Mouse (Mus musculus): ENCODE measurements at regions not wholly inside any gene's neighbourhood (a gene's known extent, or its start where the extent isn't known, plus 50 kb on each side); places are given as distances from the start of the nearest gene placed in this dataset.

DNA sequence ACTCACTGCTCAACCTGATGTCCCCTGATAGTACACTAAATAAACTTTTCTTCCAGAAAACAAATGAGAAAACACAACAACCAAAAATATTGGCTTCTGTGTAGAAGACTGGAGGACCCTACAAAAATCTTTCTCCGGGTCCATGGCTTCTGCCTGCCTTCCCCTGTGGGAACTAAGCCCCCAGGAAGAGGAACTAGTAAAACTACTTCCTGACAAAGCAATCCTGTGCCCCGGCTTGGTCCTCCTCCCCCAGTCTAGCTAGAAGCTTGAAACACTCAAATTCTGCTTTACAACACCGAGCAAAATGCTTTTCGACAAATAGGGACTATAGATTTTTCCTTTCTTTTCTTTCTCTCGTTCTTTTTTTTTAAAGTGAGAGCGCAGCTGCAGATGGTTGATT lies 51.3 kb upstream of the Mki67 start:
- Histone ChIP-seq H3K4me3 (ENCODE audit: low read length) (no peak overlapping the region), H3K27ac (no peak overlapping the region), H3K9me3 (ENCODE audit: low read length) (no peaks in the 10 kb centered on the region), H3K27me3 (ENCODE audit: insufficient read depth, low read length) (no peaks in the 10 kb centered on the region), H3K4me2 (ENCODE audit: low read depth, low read length) (no peak overlapping the region), H3K4me1 (ENCODE audit: insufficient read depth, low read length) (no peaks in the 10 kb centered on the region; the same call in 1 of the 2 replicates), H3K36me3 (ENCODE audit: insufficient read depth, low read length) (no peaks in the 10 kb centered on the region), H3K9ac (replicated peaks; ENCODE audit: low read length) (no peak overlapping the region)
- no peak for TF ChIP-seq CTCF (IDR thresholded peaks at IDR 0.05; ENCODE audit: low read depth)
- no peak for DNase-seq (ENCODE audit: low spot score)
- 68% methylated on average over 6 of the region's 6 CpGs for WGBS
- ATAC-seq, result no peak

DNA sequence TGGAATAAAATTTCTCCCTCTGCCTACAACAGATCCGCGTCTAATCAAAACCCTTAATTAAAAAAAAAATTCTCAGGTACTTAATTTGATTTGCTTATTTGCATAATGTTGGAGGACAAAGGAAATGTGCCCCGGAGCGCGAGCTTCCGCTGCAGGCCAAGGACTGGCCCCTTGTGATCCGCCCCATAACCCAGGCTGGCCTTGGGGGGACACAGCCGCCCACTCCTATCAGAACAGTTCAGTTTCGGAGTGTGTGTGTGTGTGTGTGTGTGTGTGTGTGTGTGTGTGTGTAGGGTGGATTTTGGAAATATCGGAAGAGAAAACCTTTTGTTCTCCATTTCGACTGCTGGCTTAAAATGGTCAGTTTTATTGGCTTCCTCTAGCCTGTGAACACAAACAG lies 51.9 kb upstream of the Mki67 start:
- Histone ChIP-seq H3K9ac (replicated peaks; ENCODE audit: low read length) (no peak overlapping the region), H3K27me3 (ENCODE audit: insufficient read depth, low read length) (no peaks in the 10 kb centered on the region), H3K4me1 (ENCODE audit: insufficient read depth, low read length) (no peaks in the 10 kb centered on the region; the same call in 1 of the 2 replicates), H3K27ac (no peak overlapping the region), H3K9me3 (ENCODE audit: low read length) (no peaks in the 10 kb centered on the region), H3K36me3 (ENCODE audit: insufficient read depth, low read length) (no peaks in the 10 kb centered on the region), H3K4me2 (ENCODE audit: low read depth, low read length) (no peak overlapping the region), H3K4me3 (ENCODE audit: low read length) (no peak overlapping the region)
- no peak for TF ChIP-seq CTCF (IDR thresholded peaks at IDR 0.05; ENCODE audit: low read depth)
- no peak for ATAC-seq
- 68% methylated on average over 11 of the region's 11 CpGs for WGBS
- no peak for DNase-seq (ENCODE audit: low spot score)

DNA sequence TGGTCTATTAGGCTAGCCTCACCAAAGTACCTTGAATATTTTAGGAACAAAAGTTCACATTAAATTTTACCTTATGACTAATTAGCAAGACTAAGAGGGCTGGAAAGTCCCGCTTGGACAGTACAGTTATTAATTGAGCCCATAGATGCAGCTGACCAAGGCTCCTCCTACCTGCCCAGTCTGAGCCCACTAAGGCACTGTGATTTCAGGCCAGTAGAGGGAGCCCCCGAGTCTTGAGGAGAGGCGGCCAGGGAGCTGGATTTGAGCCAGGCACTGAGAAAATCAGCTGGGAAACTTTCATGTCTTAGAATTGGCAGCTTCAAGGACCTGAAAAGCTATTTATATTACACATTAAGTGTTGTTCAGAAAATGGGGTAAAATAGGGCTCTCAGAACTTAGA lies 52.4 kb upstream of the Mki67 start:
- Histone ChIP-seq H3K4me2 (ENCODE audit: low read depth, low read length) (no peak overlapping the region), H3K27ac (no peak overlapping the region), H3K36me3 (ENCODE audit: insufficient read depth, low read length) (no peaks in the 10 kb centered on the region), H3K4me3 (ENCODE audit: low read length) (no peak overlapping the region), H3K4me1 (ENCODE audit: insufficient read depth, low read length) (no peaks in the 10 kb centered on the region; the same call in 1 of the 2 replicates), H3K9ac (replicated peaks; ENCODE audit: low read length) (no peak overlapping the region), H3K27me3 (ENCODE audit: insufficient read depth, low read length) (no peaks in the 10 kb centered on the region), H3K9me3 (ENCODE audit: low read length) (no peaks in the 10 kb centered on the region)
- WGBS, result 5% methylated on average over 3 of the region's 3 CpGs
- peak; percentile 86 for TF ChIP-seq CTCF (IDR thresholded peaks at IDR 0.05; ENCODE audit: low read depth)
- DNase-seq (ENCODE audit: low spot score) (peak; percentile 94), ATAC-seq (peak; percentile 63)

DNA sequence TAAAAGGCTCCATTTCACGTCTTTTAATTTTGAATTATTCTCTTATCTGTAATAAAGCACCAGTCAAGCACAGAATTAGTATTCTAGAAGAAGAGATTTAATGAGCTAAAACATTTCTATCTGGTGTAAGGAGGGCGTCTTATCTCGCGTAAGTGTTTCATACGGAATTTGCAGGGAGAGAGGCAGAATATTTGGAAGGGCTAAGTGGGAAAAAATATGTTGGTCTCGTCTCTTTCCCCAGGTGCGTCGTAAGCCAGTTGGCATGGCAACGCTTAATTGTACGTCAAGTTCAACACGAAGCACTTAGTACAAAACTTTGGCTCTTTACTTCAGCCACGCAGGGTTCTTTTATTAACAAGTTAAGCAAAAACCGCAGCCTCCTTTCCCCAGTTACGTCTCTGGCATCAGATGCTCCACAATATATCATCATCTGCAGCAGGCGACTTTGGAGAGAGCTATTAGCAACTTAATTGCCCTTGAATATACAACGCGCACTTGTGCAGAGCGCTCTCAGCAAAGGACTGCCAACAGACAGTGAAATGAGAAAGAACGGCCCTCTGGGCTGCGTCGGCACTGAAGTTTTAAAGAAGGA lies 53.0 kb upstream of the Mki67 start:
- no peaks in the 10 kb centered on the region for H3K9me3 ChIP-seq (ENCODE audit: low read length)
- peak; percentile 51 for DNase-seq (ENCODE audit: low spot score)

DNA sequence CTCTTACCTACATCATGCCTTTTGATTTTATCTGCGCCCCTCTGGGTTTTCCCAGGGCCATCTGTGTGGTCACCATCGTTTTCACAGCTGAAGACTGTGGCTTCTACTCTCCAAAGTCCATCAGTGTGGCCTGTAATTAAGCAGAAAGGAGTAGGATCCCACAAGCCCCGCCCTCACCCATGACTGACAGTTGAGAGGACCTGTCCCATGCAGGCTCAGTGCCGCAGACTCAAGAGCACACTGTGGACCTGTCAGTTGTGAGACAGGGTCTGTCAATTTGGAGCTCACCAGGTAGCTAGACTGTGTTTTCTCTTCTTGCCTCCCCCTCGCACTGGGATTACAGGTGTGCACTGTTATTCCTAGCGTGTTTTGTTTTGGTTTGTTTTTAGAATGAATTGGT lies 53.9 kb upstream of the Mki67 start:
- Histone ChIP-seq H3K4me3 (ENCODE audit: low read length) (no peak overlapping the region), H3K36me3 (ENCODE audit: insufficient read depth, low read length) (no peaks in the 10 kb centered on the region), H3K4me1 (ENCODE audit: insufficient read depth, low read length) (no peaks in the 10 kb centered on the region; the same call in 1 of the 2 replicates), H3K27ac (no peak overlapping the region), H3K4me2 (ENCODE audit: low read depth, low read length) (no peak overlapping the region), H3K27me3 (ENCODE audit: insufficient read depth, low read length) (no peaks in the 10 kb centered on the region), H3K9ac (replicated peaks; ENCODE audit: low read length) (no peak overlapping the region), H3K9me3 (ENCODE audit: low read length) (no peaks in the 10 kb centered on the region)
- TF ChIP-seq CTCF (IDR thresholded peaks at IDR 0.05; ENCODE audit: low read depth), result no peak
- no peak for ATAC-seq
- DNase-seq (ENCODE audit: low spot score), result no peak
- 66% methylated on average over 6 of the region's 6 CpGs for WGBS

More for the DNA sequence above, 53.0 kb upstream of the Mki67 start:
- Histone ChIP-seq H3K4me1 (ENCODE audit: insufficient read depth, low read length) (no peaks in the 10 kb centered on the region; the same call in 1 of the 2 replicates), H3K27ac (no peak overlapping the region), H3K36me3 (ENCODE audit: insufficient read depth, low read length) (no peaks in the 10 kb centered on the region), H3K4me2 (ENCODE audit: low read depth, low read length) (no peak overlapping the region), H3K27me3 (ENCODE audit: insufficient read depth, low read length) (no peaks in the 10 kb centered on the region), H3K9ac (replicated peaks; ENCODE audit: low read length) (no peak overlapping the region), H3K4me3 (ENCODE audit: low read length) (no peak overlapping the region)
- ATAC-seq, result 0 out of 2 replicates have a peak, but pooled peaks have one; percentile 43
- no peak for TF ChIP-seq CTCF (IDR thresholded peaks at IDR 0.05; ENCODE audit: low read depth)
- WGBS, result 44% methylated on average over 21 of the region's 21 CpGs

DNA sequence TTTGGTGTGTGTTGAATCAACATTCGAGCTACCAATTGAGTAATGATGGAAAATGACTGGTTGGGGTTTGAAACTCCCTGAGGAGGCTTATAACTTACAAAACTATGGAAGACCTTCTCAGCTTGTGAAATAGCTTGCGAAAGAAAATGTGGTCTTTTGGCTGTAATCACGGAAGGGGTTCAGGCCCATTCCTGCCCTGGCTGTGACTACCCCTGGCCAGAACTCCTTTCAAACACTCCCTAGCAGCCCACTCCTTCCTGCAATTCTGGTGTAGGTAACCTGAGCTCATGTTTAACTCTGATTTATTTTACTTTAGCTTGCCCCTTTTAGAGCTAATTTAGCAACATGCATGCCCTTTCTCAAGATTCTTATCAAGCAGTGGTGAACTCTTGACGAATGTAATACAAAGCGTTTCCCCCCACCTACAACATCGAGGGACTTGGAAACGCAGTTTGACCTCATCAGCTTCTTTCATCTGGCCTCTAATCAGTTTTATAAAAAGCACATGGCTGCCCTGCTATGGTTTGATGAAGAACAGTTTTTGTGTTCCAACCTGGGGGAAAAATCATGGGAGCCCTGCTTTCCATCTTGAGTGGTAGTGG lies 59.8 kb upstream of the Mki67 start:
- no peaks in the 10 kb centered on the region for H3K36me3 ChIP-seq (ENCODE audit: insufficient read depth, low read length)
- H3K27me3 ChIP-seq (ENCODE audit: insufficient read depth, low read length), result no peaks in the 10 kb centered on the region
- H3K27ac ChIP-seq, result no peak overlapping the region
- DNase-seq (ENCODE audit: low spot score) (no peak), ATAC-seq (no peak)
- no peaks in the 10 kb centered on the region for H3K4me1 ChIP-seq (ENCODE audit: insufficient read depth, low read length)
- H3K4me2 ChIP-seq (ENCODE audit: low read depth, low read length), result no peak overlapping the region
- no peak overlapping the region for H3K9ac ChIP-seq (replicated peaks; ENCODE audit: low read length)
- no peak overlapping the region for H3K4me3 ChIP-seq (ENCODE audit: low read length)
- WGBS, result 84% methylated on average over 7 of the region's 7 CpGs
- no peak for TF ChIP-seq CTCF (IDR thresholded peaks at IDR 0.05; ENCODE audit: low read depth)
- H3K9me3 ChIP-seq (ENCODE audit: low read length), result no peaks in the 10 kb centered on the region

DNA sequence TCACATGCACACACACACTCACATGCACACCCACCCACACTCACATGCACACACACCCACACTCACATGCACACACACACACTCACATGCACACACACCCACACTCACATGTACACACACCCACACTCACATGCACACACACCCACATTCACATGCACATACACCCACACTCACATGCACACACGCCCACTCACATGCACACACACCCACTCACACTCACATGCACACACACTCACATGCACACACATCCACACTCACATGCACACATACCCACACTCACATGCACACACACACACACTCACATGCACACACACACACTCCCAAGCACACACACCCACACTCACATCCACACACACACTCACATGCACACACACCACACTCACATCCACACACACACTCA lies 74.0 kb upstream of the Mki67 start:
- WGBS, result 84% methylated on average over 1 of the region's 1 CpGs
- ATAC-seq (no peak), DNase-seq (ENCODE audit: low spot score) (no peak)
- H3K4me3 ChIP-seq (ENCODE audit: low read length), result no peak overlapping the region
- no peak overlapping the region for H3K4me2 ChIP-seq (ENCODE audit: low read depth, low read length)
- no peak overlapping the region for H3K9ac ChIP-seq (replicated peaks; ENCODE audit: low read length)
- H3K4me1 ChIP-seq (ENCODE audit: insufficient read depth, low read length), result no peaks in the 10 kb centered on the region
- no peaks in the 10 kb centered on the region for H3K27me3 ChIP-seq (ENCODE audit: insufficient read depth, low read length)
- H3K27ac ChIP-seq, result no peak overlapping the region; the same call in 1 of the 2 replicates
- H3K36me3 ChIP-seq (ENCODE audit: insufficient read depth, low read length), result no peaks in the 10 kb centered on the region
- TF ChIP-seq CTCF (IDR thresholded peaks at IDR 0.05; ENCODE audit: low read depth), result no peak
- no peaks in the 10 kb centered on the region for H3K9me3 ChIP-seq (ENCODE audit: low read length)

Measured in hindbrain, postnatal 0 days (tissue).